Mouse (Mus musculus) heart, embryonic 14.5 days (tissue): ENCODE measurements around the gene Ciz1. TPM values are rescaled to one million over a fixed set of nuclear protein-coding genes. Genes with fewer than 3 reads are reported as not detected.
A peak's percentile ranks its signal among the peaks of the same experiment; 100 is the strongest.

Experiments
- ATAC-seq: fragments of 200-750 bp; cut with Nextera tagmentation; 2 replicates; pipeline ENCODE4 v1.8.0; 2017; ENCODE audit warnings: low read depth, moderate TSS enrichment; ENCODE audit not compliant: insufficient number of reproducible peaks, insufficient read depth, low FRiP score
- H3K27ac ChIP-seq, 2 experiments: fragments of 200-500 bp in 1 of 2; fragments of 300-500 bp in 1 of 2; sonication (generic) in 1 of 2; replicated peaks in 1 of 2; 2 replicates each; pipeline ENCODE4 v1.5.1; 2012 to 2014; ENCODE audit warnings: low read depth in 2 of 2, low read length in 2 of 2, control low read depth in 1 of 2, mild to moderate bottlenecking in 1 of 2, mixed read lengths in 1 of 2; ENCODE audit not compliant: control insufficient read depth in 1 of 2, insufficient read depth in 1 of 2
- H3K27me3 ChIP-seq: fragments of 300-500 bp; sonication (generic); 2 replicates; pipeline ENCODE4 v1.6.1; 2014; ENCODE audit warnings: mild to moderate bottlenecking, low read length, control low read depth; ENCODE audit not compliant: control insufficient read depth, insufficient read depth
- H3K36me3 ChIP-seq: fragments of 300-500 bp; sonication (generic); 2 replicates; pipeline ENCODE4 v1.6.1; 2014; ENCODE audit warnings: mild to moderate bottlenecking, control low read depth, low read length, mixed read lengths; ENCODE audit not compliant: control insufficient read depth, insufficient read depth
- H3K4me1 ChIP-seq, 2 experiments: fragments of 200-500 bp in 1 of 2; fragments of 300-500 bp in 1 of 2; sonication (generic) in 1 of 2; 2 replicates each; pipeline ENCODE4 v1.6.1; 2012 to 2014; ENCODE audit warnings: low read length in 2 of 2, control low read depth in 1 of 2, mixed read lengths in 1 of 2; ENCODE audit not compliant: control insufficient read depth in 2 of 2, insufficient read depth in 2 of 2
- H3K4me2 ChIP-seq: fragments of 300-500 bp; sonication (generic); 2 replicates; pipeline ENCODE4 v1.6.1; 2014; ENCODE audit warnings: mild to moderate bottlenecking, low read length
- H3K4me3 ChIP-seq, 2 experiments: fragments of 200-500 bp in 1 of 2; fragments of 300-500 bp in 1 of 2; sonication (generic) in 1 of 2; 2 replicates each; pipeline ENCODE4 v1.5.1; 2012 to 2014; ENCODE audit warnings: low read length in 2 of 2, mild to moderate bottlenecking in 2 of 2, control low read depth in 1 of 2, low read depth in 1 of 2, moderate library complexity in 1 of 2; ENCODE audit not compliant: control insufficient read depth in 1 of 2, insufficient read depth in 1 of 2
- H3K9ac ChIP-seq: fragments of 300-500 bp; sonication (generic); 2 replicates; pipeline ENCODE4 v1.6.1; 2014; ENCODE audit warnings: mild to moderate bottlenecking, low read length
- H3K9me3 ChIP-seq: fragments of 300-500 bp; sonication (generic); 2 replicates; pipeline ENCODE4 v1.6.1; 2016; ENCODE audit warnings: low read length, control low read depth; ENCODE audit not compliant: control insufficient read depth
- WGBS: fragments of 180-500 bp; shearing (Covaris S2); extraction: QIAGEN DNeasy Blood & Tissue Kit; methylation state at CpG from one replicate; pipeline ENCODE4 v1.1.7; 2014; 5-methylcytosine and 5-hydroxymethylcytosine counted together
- polyA plus RNA-seq: library from polyadenylated mRNA; unstranded; fragments of >200 nt; fragmentation: Nextera tagmentation; extraction: Ambion mirVana; gene quantifications from 2 replicates; pipeline ENCODE4 v1.2.1, GENCODE M21; 2014

Ciz1 gene
- polyA plus RNA-seq, 1 experiment from 2014 or later, result 28.8 TPM

- Histone ChIP-seq H3K36me3 (no peaks in the 10 kb centered on the region), H3K9me3 (no peaks in the 10 kb centered on the region), H3K27ac (no peak overlapping the region), H3K27me3 (peaks cover 12% of the 10 kb centered on the region), H3K4me1 (no peaks in the 10 kb centered on the region), H3K4me3 (no peak overlapping the region), H3K9ac (no peak overlapping the region), H3K4me2 (no peak overlapping the region)
- no peak for ATAC-seq
- WGBS, result 68% methylated on average over 10 of the region's 10 CpGs
Observed at GRCm38 (mm10) chr2:32344056-32344455, 8.1 kb upstream of the Ciz1 start.

- H3K9me3 ChIP-seq, result no peaks in the 10 kb centered on the region
- WGBS, result 66% methylated on average over 14 of the region's 14 CpGs
- H3K27me3 ChIP-seq, result peaks cover 15% of the 10 kb centered on the region; the same call in 1 of the 2 replicates
- H3K4me2 ChIP-seq, result no peak overlapping the region
- H3K9ac ChIP-seq, result no peak overlapping the region
- H3K36me3 ChIP-seq, result no peaks in the 10 kb centered on the region
- H3K27ac ChIP-seq, result no peak overlapping the region
- H3K4me3 ChIP-seq, result no peak overlapping the region
- H3K4me1 ChIP-seq, result no peaks in the 10 kb centered on the region
- no peak for ATAC-seq
Observed at GRCm38 (mm10) chr2:32344598-32345321, 7.4 kb upstream of the Ciz1 start.

GRCm38 (mm10) chr2:32347019-32347418 lies 5.1 kb upstream of the Ciz1 start:
- no peak for ATAC-seq
- Histone ChIP-seq H3K4me2 (no peak overlapping the region), H3K27me3 (peaks cover 25% of the 10 kb centered on the region; the same call in 1 of the 2 replicates), H3K27ac (no peak overlapping the region), H3K36me3 (no peaks in the 10 kb centered on the region), H3K4me3 (no peak overlapping the region), H3K4me1 (peaks cover 2 to 4% of the 10 kb centered on the region in 2 experiments; a peak in 2 of 4 replicates), H3K9ac (no peak overlapping the region), H3K9me3 (no peaks in the 10 kb centered on the region)
- 56% methylated on average over 6 of the region's 6 CpGs for WGBS

- Histone ChIP-seq H3K27me3 (peaks cover 28% of the 10 kb centered on the region; the same call in 1 of the 2 replicates), H3K27ac (no peak overlapping the region), H3K36me3 (no peaks in the 10 kb centered on the region), H3K9ac (no peak overlapping the region), H3K9me3 (no peaks in the 10 kb centered on the region), H3K4me2 (no peak overlapping the region), H3K4me3 (no peak overlapping the region), H3K4me1 (peaks cover 5 to 6% of the 10 kb centered on the region in 2 experiments; a peak in 2 of 4 replicates)
- no peak for ATAC-seq
- 82% methylated on average over 11 of the region's 11 CpGs for WGBS
Observed at GRCm38 (mm10) chr2:32348311-32348710, 3.8 kb upstream of the Ciz1 start.

GRCm38 (mm10) chr2:32349625-32350255 lies 2.4 kb upstream of the Ciz1 start:
- Histone ChIP-seq H3K4me3 (no peak overlapping the region), H3K36me3 (no peaks in the 10 kb centered on the region), H3K27ac (no peak overlapping the region), H3K4me1 (peaks cover 10 to 13% of the 10 kb centered on the region in 2 experiments), H3K9ac (no peak overlapping the region), H3K4me2 (no peak overlapping the region), H3K27me3 (peaks cover 28% of the 10 kb centered on the region; the same call in 1 of the 2 replicates), H3K9me3 (no peaks in the 10 kb centered on the region)
- no peak for ATAC-seq
- WGBS, result 50% methylated on average over 8 of the region's 8 CpGs

- Histone ChIP-seq H3K9ac (no peak overlapping the region), H3K27me3 (peaks cover 28% of the 10 kb centered on the region; the same call in 1 of the 2 replicates), H3K27ac (no peak overlapping the region), H3K36me3 (no peaks in the 10 kb centered on the region), H3K4me1 (peaks cover 12 to 15% of the 10 kb centered on the region in 2 experiments), H3K4me2 (no peak overlapping the region), H3K9me3 (no peaks in the 10 kb centered on the region), H3K4me3 (no peak overlapping the region)
- WGBS, result 47% methylated on average over 13 of the region's 13 CpGs
- no peak for ATAC-seq
Observed at GRCm38 (mm10) chr2:32350471-32351051, 1.6 kb upstream of the Ciz1 start.

- no peaks in the 10 kb centered on the region for H3K9me3 ChIP-seq
Observed at GRCm38 (mm10) chr2:32351471-32351961, 611 bp upstream of the Ciz1 start.

More at GRCm38 (mm10) chr2:32351471-32351961, 611 bp upstream of the Ciz1 start:
- peak overlapping the region in 1 of 2 experiments; percentile 52; a peak in 1 of 4 replicates for H3K4me3 ChIP-seq
- 49% methylated on average over 9 of the region's 9 CpGs for WGBS
- no peak for ATAC-seq
- peak overlapping the region; percentile 91 for H3K4me2 ChIP-seq
- H3K27me3 ChIP-seq, result peaks cover 28% of the 10 kb centered on the region; the same call in 1 of the 2 replicates
- no peaks in the 10 kb centered on the region for H3K36me3 ChIP-seq
- no peak overlapping the region for H3K27ac ChIP-seq
- H3K4me1 ChIP-seq, result peaks cover 12 to 15% of the 10 kb centered on the region in 2 experiments
- H3K9ac ChIP-seq, result no peak overlapping the region
